Mouse (Mus musculus): ENCODE measurements around the gene Ttc16. TPM values are rescaled to one million over a fixed set of nuclear protein-coding genes. Genes with fewer than 3 reads are reported as not detected.

The Ttc16 gene
- polyA plus RNA-seq, 1 experiment, result 1.1 TPM

DNA sequence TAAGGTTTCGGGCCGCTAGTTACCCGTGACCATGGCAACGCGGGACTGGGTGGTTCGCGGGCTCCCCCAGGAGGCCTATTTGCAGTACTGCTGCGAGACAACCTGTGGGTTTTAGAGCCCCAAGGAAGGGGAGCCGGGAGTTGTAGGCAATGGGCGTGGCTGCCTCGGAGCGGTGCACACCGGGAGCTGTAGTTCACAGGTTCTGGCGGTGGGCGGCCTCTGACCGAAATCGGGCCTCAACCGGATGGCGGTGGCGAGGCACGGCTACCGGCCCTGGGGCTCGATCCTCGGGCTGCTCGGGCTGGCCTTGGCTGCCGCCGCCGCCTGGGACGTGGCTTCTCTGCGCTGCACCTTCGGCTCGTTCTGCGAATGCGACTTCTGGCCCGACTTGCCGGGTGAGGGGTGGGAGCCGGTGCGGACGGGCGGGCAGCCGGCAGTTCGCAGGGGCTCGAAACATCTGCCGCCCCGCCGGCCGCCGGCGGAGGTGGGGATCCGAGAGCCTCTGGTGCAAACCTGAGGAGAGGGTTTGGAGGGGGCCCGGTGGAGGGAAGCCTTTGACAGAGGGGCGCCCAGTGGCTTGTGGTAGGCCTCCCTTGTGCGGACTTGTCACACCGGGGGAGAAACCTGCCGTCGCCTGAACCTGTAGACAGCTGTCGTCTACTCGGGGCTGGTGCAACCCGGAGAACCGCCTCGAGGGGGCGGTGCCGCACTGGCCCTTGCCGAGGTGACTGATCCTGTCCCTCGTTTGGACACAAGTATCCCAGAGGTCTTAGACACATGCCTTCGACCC, 18.2 kb downstream of the Ttc16 start, which contains the start of gene Tor2a:
Gene Tor2a (plus strand): TSS at position 179 of the 790 bp plus-strand sequence.
- Histone ChIP-seq H3K36me3 (ENCODE audit: control insufficient read depth, insufficient read depth, low read length) (peaks cover 1% of the 10 kb centered on the region; the same call in 1 of the 2 replicates), H3K4me3 (ENCODE audit: insufficient read depth, low read depth, low read length) (peak within 1 kb of the TSS; percentile 84), H3K27me3 (replicated peaks; ENCODE audit: control insufficient read depth, insufficient read depth, low read length) (no peaks in the 10 kb centered on the region), H3K4me1 (ENCODE audit: control insufficient read depth, insufficient read depth, low read length) (peaks cover 5% of the 10 kb centered on the region), H3K27ac (ENCODE audit: insufficient read depth, low read depth, low read length) (peak within 1 kb of the TSS; percentile 80)
- DNase-seq, result peak; percentile 99
- WGBS, result under 1% methylated on average over 66 of the region's 66 CpGs
- TF ChIP-seq POLR2A (IDR thresholded peaks at IDR 0.05; ENCODE audit: low read depth, low read length) (no peak), CTCF (conservative IDR thresholded peaks at IDR 0.05; ENCODE audit: insufficient read depth, insufficient read length, low read depth, low read length) (peak; percentile 91)

DNA sequence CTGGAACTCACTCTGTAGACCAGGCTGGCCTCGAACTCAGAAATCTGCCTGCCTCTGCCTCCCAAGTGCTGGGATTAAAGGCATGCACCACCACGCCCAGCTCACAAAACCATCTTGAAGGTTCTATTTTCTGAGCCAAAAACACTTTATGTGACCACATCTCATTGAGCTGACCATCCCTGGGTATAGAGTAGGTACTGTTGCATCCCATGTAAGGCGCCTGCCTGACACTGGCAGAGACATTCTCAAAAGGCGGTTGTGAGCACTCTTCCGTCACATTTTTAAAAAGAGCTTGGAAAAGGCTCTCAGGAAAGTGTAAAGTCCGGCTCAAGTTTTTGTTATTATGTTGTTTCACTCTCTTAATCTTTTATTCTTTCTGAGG, 18.8 kb downstream of the Ttc16 start:
- 33% methylated on average over 6 of the region's 6 CpGs for WGBS
- no peak overlapping the region; the same call in 1 of the 2 replicates for H3K27ac ChIP-seq (ENCODE audit: insufficient read depth, low read depth, low read length)
- H3K36me3 ChIP-seq (ENCODE audit: control insufficient read depth, insufficient read depth, low read length), result peaks cover 1% of the 10 kb centered on the region; the same call in 1 of the 2 replicates
- H3K4me1 ChIP-seq (ENCODE audit: control insufficient read depth, insufficient read depth, low read length), result peaks cover 5% of the 10 kb centered on the region
- TF ChIP-seq CTCF (conservative IDR thresholded peaks at IDR 0.05; ENCODE audit: insufficient read depth, insufficient read length, low read depth, low read length) (no peak), POLR2A (IDR thresholded peaks at IDR 0.05; ENCODE audit: low read depth, low read length) (no peak)
- H3K27me3 ChIP-seq (replicated peaks; ENCODE audit: control insufficient read depth, insufficient read depth, low read length), result no peaks in the 10 kb centered on the region
- no peak overlapping the region for H3K4me3 ChIP-seq (ENCODE audit: insufficient read depth, low read depth, low read length)
- DNase-seq, result no peak

DNA sequence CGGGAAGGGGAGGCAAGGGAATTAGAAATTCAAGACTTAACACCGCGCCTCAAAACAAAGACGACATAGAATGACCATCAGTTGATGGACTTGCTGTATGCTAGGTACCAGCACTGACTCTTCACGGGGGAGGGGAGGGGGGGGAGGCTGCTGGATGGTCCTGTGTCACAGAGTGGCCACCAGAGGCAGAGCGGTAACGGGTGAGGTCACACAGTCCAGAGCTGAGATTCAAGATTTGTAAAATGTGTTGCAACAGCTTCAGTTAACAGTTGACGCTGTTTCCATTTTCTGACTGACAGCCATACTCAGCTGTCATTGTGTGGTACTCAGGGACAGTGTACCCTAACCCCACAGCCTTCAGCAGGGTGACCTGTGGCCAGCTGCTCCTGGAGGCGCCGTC, 23.3 kb downstream of the Ttc16 start:
- Histone ChIP-seq H3K36me3 (ENCODE audit: control insufficient read depth, insufficient read depth, low read length) (peaks cover 1% of the 10 kb centered on the region; the same call in 1 of the 2 replicates), H3K27me3 (replicated peaks; ENCODE audit: control insufficient read depth, insufficient read depth, low read length) (no peaks in the 10 kb centered on the region), H3K4me3 (ENCODE audit: insufficient read depth, low read depth, low read length) (no peak overlapping the region), H3K27ac (ENCODE audit: insufficient read depth, low read depth, low read length) (no peak overlapping the region), H3K4me1 (ENCODE audit: control insufficient read depth, insufficient read depth, low read length) (no peaks in the 10 kb centered on the region; the same call in 1 of the 2 replicates)
- TF ChIP-seq CTCF (conservative IDR thresholded peaks at IDR 0.05; ENCODE audit: insufficient read depth, insufficient read length, low read depth, low read length) (peak; percentile 44), POLR2A (IDR thresholded peaks at IDR 0.05; ENCODE audit: low read depth, low read length) (no peak)
- no peak for DNase-seq
- 65% methylated on average over 10 of the region's 10 CpGs for WGBS

DNA sequence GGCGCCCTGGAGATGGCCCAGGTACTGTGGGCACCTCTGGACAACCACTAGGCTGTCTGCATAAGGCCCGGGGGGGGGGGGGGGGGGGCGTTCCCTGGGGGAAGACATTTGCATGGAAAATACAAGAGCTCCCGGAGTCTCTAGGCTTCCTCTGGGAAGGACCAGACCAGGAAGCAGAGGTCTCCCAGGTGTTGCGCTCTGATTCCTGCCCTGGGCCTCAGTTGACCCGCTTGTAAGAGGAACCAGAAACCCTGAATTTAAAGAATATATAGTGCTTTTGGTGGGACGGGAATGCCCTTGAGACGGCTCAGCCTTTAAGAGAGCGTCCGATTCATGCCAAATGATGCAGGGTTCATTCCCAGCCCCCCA, 23.8 kb downstream of the Ttc16 start:
- Histone ChIP-seq H3K27me3 (replicated peaks; ENCODE audit: control insufficient read depth, insufficient read depth, low read length) (no peaks in the 10 kb centered on the region), H3K27ac (ENCODE audit: insufficient read depth, low read depth, low read length) (peak overlapping the region; percentile 13; the same call in 1 of the 2 replicates), H3K4me3 (ENCODE audit: insufficient read depth, low read depth, low read length) (peak overlapping the region; percentile 43), H3K36me3 (ENCODE audit: control insufficient read depth, insufficient read depth, low read length) (peaks cover 1% of the 10 kb centered on the region; the same call in 1 of the 2 replicates), H3K4me1 (ENCODE audit: control insufficient read depth, insufficient read depth, low read length) (no peaks in the 10 kb centered on the region; the same call in 1 of the 2 replicates)
- 24% methylated on average over 10 of the region's 10 CpGs for WGBS
- no peak for TF ChIP-seq POLR2A (IDR thresholded peaks at IDR 0.05; ENCODE audit: low read depth, low read length)
- DNase-seq, result no peak

DNA sequence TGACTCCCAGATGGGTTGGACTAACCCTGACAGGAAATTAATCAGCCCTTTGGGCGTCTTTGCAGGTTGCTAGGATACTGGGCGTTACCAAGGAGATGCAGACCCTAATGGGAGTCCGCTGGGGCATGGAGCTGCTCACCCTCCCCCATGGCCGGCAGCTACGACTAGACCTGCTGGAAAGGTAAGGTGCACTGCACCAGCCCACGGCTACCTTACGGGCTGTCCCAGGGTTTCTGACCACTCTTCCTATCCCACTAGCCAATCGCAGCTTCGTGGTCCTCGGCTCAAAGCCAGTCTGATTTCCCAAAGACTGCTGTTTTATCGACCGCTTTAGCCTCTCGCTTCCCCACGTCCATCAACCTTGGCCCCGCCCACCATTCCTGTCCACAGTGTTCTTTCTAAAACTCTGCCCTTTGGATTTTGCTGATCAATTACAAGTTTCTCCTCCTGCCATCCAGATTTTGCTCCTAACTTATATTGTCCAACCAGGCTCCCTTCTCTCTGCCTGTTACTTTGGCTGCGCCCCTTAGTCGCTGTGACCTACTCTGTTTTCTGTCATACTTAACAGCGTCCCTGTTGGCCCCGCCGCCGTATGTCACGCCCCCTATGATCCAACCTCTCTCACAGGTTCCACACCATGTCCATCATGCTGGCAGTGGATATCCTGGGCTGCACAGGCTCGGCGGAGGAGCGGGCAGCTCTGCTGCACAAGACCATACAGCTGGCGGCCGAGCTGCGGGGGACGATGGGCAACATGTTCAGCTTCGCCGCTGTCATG, 24.4 kb downstream of the Ttc16 start:
- WGBS, result 26% methylated on average over 31 of the region's 31 CpGs
- Histone ChIP-seq H3K27ac (ENCODE audit: insufficient read depth, low read depth, low read length) (peak overlapping the region; percentile 37; the same call in 1 of the 2 replicates), H3K4me3 (ENCODE audit: insufficient read depth, low read depth, low read length) (peak overlapping the region; percentile 43), H3K27me3 (replicated peaks; ENCODE audit: control insufficient read depth, insufficient read depth, low read length) (no peaks in the 10 kb centered on the region), H3K4me1 (ENCODE audit: control insufficient read depth, insufficient read depth, low read length) (no peaks in the 10 kb centered on the region), H3K36me3 (ENCODE audit: control insufficient read depth, insufficient read depth, low read length) (peaks cover 1% of the 10 kb centered on the region; the same call in 1 of the 2 replicates)
- peak; percentile 93 for DNase-seq
- TF ChIP-seq POLR2A (IDR thresholded peaks at IDR 0.05; ENCODE audit: low read depth, low read length) (no peak), CTCF (conservative IDR thresholded peaks at IDR 0.05; ENCODE audit: insufficient read depth, insufficient read length, low read depth, low read length) (no peak)

DNA sequence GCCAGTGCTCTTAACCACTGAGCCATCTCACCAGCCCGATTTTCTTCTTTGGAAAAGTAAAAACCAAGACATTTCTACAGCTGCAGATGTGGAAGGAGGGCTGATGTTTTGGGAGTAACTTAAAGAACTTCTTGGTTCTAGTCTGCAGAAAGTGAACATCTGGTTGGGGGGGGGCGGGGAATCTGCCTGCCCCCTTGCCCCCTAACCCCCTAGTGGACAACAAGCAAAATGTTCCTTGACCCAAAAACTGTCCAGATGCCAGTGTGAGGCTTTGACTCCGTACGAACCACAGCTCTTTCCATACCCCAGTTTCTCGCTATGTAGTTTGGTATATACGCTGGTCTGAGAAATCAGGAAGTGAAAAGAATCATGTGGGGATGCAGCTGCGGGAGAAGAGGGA, 25.2 kb downstream of the Ttc16 start:
- DNase-seq, result no peak
- H3K36me3 ChIP-seq (ENCODE audit: control insufficient read depth, insufficient read depth, low read length), result peaks cover 1% of the 10 kb centered on the region; the same call in 1 of the 2 replicates
- no peak for TF ChIP-seq POLR2A (IDR thresholded peaks at IDR 0.05; ENCODE audit: low read depth, low read length)
- no peak for TF ChIP-seq CTCF (conservative IDR thresholded peaks at IDR 0.05; ENCODE audit: insufficient read depth, insufficient read length, low read depth, low read length)
- 74% methylated on average over 7 of the region's 7 CpGs for WGBS
- no peak overlapping the region for H3K27ac ChIP-seq (ENCODE audit: insufficient read depth, low read depth, low read length)
- no peaks in the 10 kb centered on the region for H3K4me1 ChIP-seq (ENCODE audit: control insufficient read depth, insufficient read depth, low read length)
- H3K27me3 ChIP-seq (replicated peaks; ENCODE audit: control insufficient read depth, insufficient read depth, low read length), result no peaks in the 10 kb centered on the region
- H3K4me3 ChIP-seq (ENCODE audit: insufficient read depth, low read depth, low read length), result no peak overlapping the region

DNA sequence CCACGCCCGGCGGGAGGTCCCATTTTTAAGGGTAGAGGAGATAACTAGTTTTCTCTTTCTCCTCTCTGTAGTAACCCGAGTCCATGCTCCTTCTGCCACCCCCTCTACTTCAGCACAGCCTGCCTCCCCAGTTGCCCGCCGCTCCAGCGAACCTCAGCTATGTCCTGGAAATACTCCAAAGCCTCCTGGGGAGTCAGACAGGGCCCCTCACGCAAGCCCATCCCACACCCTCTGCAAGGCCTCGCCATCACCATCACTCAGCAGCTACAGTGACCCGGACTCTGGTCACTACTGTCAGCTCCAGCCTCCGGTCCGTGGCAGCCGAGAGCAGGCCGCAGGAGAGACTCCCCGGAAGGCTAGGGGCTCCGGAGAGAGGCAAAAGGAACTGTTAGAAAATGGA, 26.4 kb downstream of the Ttc16 start:
- no peak overlapping the region for H3K27ac ChIP-seq (ENCODE audit: insufficient read depth, low read depth, low read length)
- 0 out of 2 replicates have a peak, but pooled peaks cover 1% of the 10 kb centered on the region for H3K36me3 ChIP-seq (ENCODE audit: control insufficient read depth, insufficient read depth, low read length)
- no peaks in the 10 kb centered on the region for H3K27me3 ChIP-seq (replicated peaks; ENCODE audit: control insufficient read depth, insufficient read depth, low read length)
- TF ChIP-seq POLR2A (IDR thresholded peaks at IDR 0.05; ENCODE audit: low read depth, low read length) (no peak), CTCF (conservative IDR thresholded peaks at IDR 0.05; ENCODE audit: insufficient read depth, insufficient read length, low read depth, low read length) (no peak)
- H3K4me3 ChIP-seq (ENCODE audit: insufficient read depth, low read depth, low read length), result no peak overlapping the region
- DNase-seq, result no peak
- no peaks in the 10 kb centered on the region for H3K4me1 ChIP-seq (ENCODE audit: control insufficient read depth, insufficient read depth, low read length)
- 70% methylated on average over 16 of the region's 16 CpGs for WGBS

All from kidney, adult 2 months (tissue).